Mouse (Mus musculus): ENCODE measurements around the gene Zfp518b. TPM values are rescaled to one million over a fixed set of nuclear protein-coding genes. Genes with fewer than 3 reads are reported as not detected.

The Zfp518b gene
- polyA plus RNA-seq, 1 experiment = 0.01 TPM

GRCm38 (mm10) chr5:38635696-38636095 lies 48.9 kb downstream of the Zfp518b start:
- no peaks in the 10 kb centered on the region for H3K27me3 ChIP-seq (ENCODE audit: control insufficient read depth)
- no peak overlapping the region for H3K4me3 ChIP-seq (replicated peaks)
- H3K4me1 ChIP-seq (ENCODE audit: control insufficient read depth) = no peaks in the 10 kb centered on the region
- no peak for TF ChIP-seq GATA1 (IDR thresholded peaks at IDR 0.05; ENCODE audit: low read length)
- TF ChIP-seq TAL1 (IDR thresholded peaks at IDR 0.05; ENCODE audit: low read length) = no peak
- no peaks in the 10 kb centered on the region for H3K36me3 ChIP-seq (ENCODE audit: control insufficient read depth)
- no peaks in the 10 kb centered on the region for H3K9me3 ChIP-seq (ENCODE audit: control insufficient read depth, low read length)

DNA sequence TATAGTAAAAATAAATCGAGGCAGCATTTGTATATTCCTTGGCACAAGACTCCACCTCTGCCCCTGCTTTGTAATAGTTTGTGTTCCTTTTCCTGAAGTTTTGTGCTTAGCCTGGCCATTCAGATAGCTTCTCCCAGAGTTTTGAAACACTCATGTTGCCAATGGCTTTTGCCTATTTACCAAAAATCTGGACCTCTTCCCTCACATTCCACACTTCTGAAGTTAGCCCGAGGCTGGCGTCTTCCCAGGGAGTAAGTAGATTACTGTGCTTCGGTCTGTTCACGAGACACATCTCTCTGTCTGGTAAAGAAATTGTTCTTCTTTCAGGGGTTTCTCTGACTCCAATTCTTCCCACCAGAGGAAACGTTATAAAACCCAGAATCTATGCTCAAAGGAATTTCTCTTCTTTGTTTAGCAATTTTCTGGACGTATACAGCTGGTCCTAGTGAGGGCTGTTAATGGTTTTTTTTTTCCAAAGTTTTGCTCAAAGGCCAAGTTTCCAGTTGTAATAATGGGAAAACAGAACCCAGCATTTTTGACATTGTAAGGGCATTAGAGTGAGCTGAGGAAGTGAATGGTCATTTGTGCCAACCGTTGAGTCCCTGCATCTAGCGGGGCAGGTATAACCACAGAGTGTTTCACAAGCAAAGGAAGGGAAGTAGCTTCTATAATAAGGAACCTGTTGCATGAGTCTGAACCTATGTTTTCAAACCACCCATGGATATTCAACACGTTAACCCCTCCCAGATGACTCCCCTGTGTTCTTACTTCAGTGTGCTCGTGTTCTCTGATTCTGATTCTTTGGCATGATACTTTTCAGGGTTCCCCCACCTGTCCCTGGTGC lies 50.1 kb downstream of the Zfp518b start:
- H3K4me3 ChIP-seq (replicated peaks) = no peak overlapping the region
- no peaks in the 10 kb centered on the region for H3K9me3 ChIP-seq (ENCODE audit: control insufficient read depth, low read length)
- H3K27me3 ChIP-seq (ENCODE audit: control insufficient read depth) = no peaks in the 10 kb centered on the region
- H3K36me3 ChIP-seq (ENCODE audit: control insufficient read depth) = no peaks in the 10 kb centered on the region
- TF ChIP-seq TAL1 (IDR thresholded peaks at IDR 0.05; ENCODE audit: low read length) (no peak), GATA1 (IDR thresholded peaks at IDR 0.05; ENCODE audit: low read length) (no peak)
- no peaks in the 10 kb centered on the region for H3K4me1 ChIP-seq (ENCODE audit: control insufficient read depth)

- H3K36me3 ChIP-seq (ENCODE audit: control insufficient read depth) = no peaks in the 10 kb centered on the region
- no peaks in the 10 kb centered on the region for H3K4me1 ChIP-seq (ENCODE audit: control insufficient read depth)
- no peaks in the 10 kb centered on the region for H3K9me3 ChIP-seq (ENCODE audit: control insufficient read depth, low read length)
- TF ChIP-seq GATA1 (IDR thresholded peaks at IDR 0.05; ENCODE audit: low read length) (no peak), TAL1 (IDR thresholded peaks at IDR 0.05; ENCODE audit: low read length) (no peak)
- no peak overlapping the region for H3K4me3 ChIP-seq (replicated peaks)
- no peaks in the 10 kb centered on the region for H3K27me3 ChIP-seq (ENCODE audit: control insufficient read depth)
These were observed 51.9 kb downstream of the Zfp518b start for GRCm38 (mm10) chr5:38632463-38633449.

DNA sequence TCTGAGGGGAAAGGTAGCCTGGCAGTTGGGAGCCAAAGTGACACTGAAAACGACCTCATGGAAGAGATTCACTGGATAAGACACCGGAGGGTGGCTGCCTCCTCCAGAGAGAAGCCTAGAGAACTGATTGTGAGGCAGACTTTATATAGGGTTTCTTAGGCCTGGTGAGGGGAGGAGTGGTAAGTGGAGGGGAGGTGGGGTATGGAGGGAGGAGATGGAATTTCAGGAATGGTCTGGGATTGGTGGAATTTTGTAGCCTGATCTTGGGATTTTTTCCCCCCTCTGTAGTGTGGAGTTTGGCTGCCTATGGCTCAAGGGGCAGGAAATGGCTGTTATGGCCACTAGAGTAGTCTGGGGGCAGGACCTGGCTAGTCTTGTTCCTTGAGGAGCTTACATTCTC lies 56.6 kb downstream of the Zfp518b start:
- TF ChIP-seq GATA1 (IDR thresholded peaks at IDR 0.05; ENCODE audit: low read length) (no peak), TAL1 (IDR thresholded peaks at IDR 0.05; ENCODE audit: low read length) (no peak)
- Histone ChIP-seq H3K4me3 (replicated peaks) (no peak overlapping the region), H3K36me3 (ENCODE audit: control insufficient read depth) (no peaks in the 10 kb centered on the region), H3K9me3 (ENCODE audit: control insufficient read depth, low read length) (no peaks in the 10 kb centered on the region), H3K27me3 (ENCODE audit: control insufficient read depth) (no peaks in the 10 kb centered on the region), H3K4me1 (ENCODE audit: control insufficient read depth) (no peaks in the 10 kb centered on the region)

- Histone ChIP-seq H3K36me3 (ENCODE audit: control insufficient read depth) (no peaks in the 10 kb centered on the region), H3K27me3 (ENCODE audit: control insufficient read depth) (no peaks in the 10 kb centered on the region)
These were observed 57.7 kb downstream of the Zfp518b start for GRCm38 (mm10) chr5:38626883-38627282.

DNA sequence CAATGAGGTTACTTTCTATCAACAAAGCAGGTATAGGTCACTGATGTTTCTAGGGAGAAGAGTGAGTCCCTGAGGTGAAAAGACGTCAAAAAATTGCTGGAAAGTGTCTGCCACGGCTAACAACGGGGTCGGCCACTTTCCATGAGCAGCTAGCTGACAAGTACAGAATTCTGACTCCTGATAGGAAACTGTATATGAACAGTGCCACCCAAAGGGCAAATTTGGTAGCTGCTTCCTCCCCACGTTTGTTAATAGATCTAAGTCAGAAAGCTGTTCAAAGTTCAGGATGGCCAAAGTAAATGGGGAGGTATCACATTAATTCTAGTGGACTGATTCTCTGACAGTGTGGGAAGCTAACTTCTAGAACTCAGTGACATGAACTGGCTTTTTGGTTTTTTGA lies 63.8 kb downstream of the Zfp518b start:
- no peaks in the 10 kb centered on the region for H3K36me3 ChIP-seq (ENCODE audit: control insufficient read depth)
- TF ChIP-seq TAL1 (IDR thresholded peaks at IDR 0.05; ENCODE audit: low read length) (no peak), GATA1 (IDR thresholded peaks at IDR 0.05; ENCODE audit: low read length) (no peak)
- H3K9me3 ChIP-seq (ENCODE audit: control insufficient read depth, low read length) = no peaks in the 10 kb centered on the region

More at GRCm38 (mm10) chr5:38626883-38627282, 57.7 kb downstream of the Zfp518b start:
- TF ChIP-seq TAL1 (IDR thresholded peaks at IDR 0.05; ENCODE audit: low read length) = no peak
- H3K4me1 ChIP-seq (ENCODE audit: control insufficient read depth) = no peaks in the 10 kb centered on the region
- no peak overlapping the region for H3K4me3 ChIP-seq (replicated peaks)
- no peaks in the 10 kb centered on the region for H3K9me3 ChIP-seq (ENCODE audit: control insufficient read depth, low read length)

DNA sequence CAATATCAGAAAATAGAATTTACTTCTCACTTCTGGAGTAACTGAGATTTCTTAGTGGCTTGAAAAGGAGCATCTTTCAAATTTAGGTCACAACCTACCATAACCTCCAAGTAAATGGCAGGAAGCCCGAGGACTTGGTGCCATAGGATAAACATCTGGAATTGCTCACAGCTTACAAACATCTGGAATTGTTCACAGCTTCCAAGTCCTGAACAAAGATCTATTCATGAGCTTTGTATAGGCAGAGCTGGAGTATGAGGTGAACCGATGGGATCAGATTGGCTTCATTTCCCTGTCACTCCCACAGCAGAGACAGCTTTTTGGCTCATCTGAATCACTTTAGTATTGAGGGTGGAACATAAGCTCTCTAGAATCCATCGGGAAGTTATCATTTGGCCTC lies 65.7 kb downstream of the Zfp518b start:
- no peaks in the 10 kb centered on the region for H3K36me3 ChIP-seq (ENCODE audit: control insufficient read depth)
- no peak overlapping the region for H3K4me3 ChIP-seq (replicated peaks)
- no peaks in the 10 kb centered on the region for H3K4me1 ChIP-seq (ENCODE audit: control insufficient read depth)
- no peak for TF ChIP-seq GATA1 (IDR thresholded peaks at IDR 0.05; ENCODE audit: low read length)
- TF ChIP-seq TAL1 (IDR thresholded peaks at IDR 0.05; ENCODE audit: low read length) = no peak
- no peaks in the 10 kb centered on the region for H3K9me3 ChIP-seq (ENCODE audit: control insufficient read depth, low read length)
- H3K27me3 ChIP-seq (ENCODE audit: control insufficient read depth) = no peaks in the 10 kb centered on the region

More for the DNA sequence above, 63.8 kb downstream of the Zfp518b start:
- no peaks in the 10 kb centered on the region for H3K4me1 ChIP-seq (ENCODE audit: control insufficient read depth)
- no peak overlapping the region for H3K4me3 ChIP-seq (replicated peaks)
- no peaks in the 10 kb centered on the region for H3K27me3 ChIP-seq (ENCODE audit: control insufficient read depth)

Other genes with a start within 250 kb of the Zfp518b start
- 0.01 TPM in 1 of 2 replicates, not detected in the other for gene Slc2a9, start 181.7 kb downstream of the Zfp518b start, polyA plus RNA-seq (2012)
- 3.2 and 4.1 TPM in 2 replicates for gene Wdr1, start 121.6 kb downstream of the Zfp518b start, polyA plus RNA-seq (2012)
- gene Clnk, start 192.0 kb upstream of the Zfp518b start, polyA plus RNA-seq (2012) = not detected in 2 replicates

All from erythroblast, embryonic 14.5 days (primary cell).